Mouse (Mus musculus): ENCODE measurements around the gene Tmem184b.

- TF ChIP-seq GATA1 (IDR thresholded peaks at IDR 0.05; ENCODE audit: low read length) (no peak), TAL1 (IDR thresholded peaks at IDR 0.05; ENCODE audit: low read length) (no peak)
Measured at GRCm38 (mm10) chr15:79391447-79392093, 11.8 kb downstream of the Tmem184b start.
